Mouse (Mus musculus): Measurements from ENCODE around the gene Nbea.

Gene Nbea

GRCm38 (mm10) chr3:55661678-55662445, 521.6 kb downstream of the Nbea start:
- TF ChIP-seq CTCF (conservative IDR thresholded peaks at IDR 0.05; ENCODE audit: low read length): no peak
- TF ChIP-seq NANOG (IDR thresholded peaks at IDR 0.05; ENCODE audit: borderline replicate concordance, low read length): no peak
- TF ChIP-seq POU5F1 (IDR thresholded peaks at IDR 0.05; ENCODE audit: borderline replicate concordance, low read length): no peak
- Histone ChIP-seq H3K9me3 (ENCODE audit: low read length) (no peaks in the 10 kb centered on the region), H3K27me3 (ENCODE audit: insufficient read depth, low read length) (no peaks in the 10 kb centered on the region), H3K36me3 (ENCODE audit: insufficient read depth, low read length) (no peaks in the 10 kb centered on the region), H3K4me3 (replicated peaks; ENCODE audit: low read length) (no peak overlapping the region), H3K4me1 (replicated peaks; ENCODE audit: low read depth, low read length) (no peaks in the 10 kb centered on the region)

GRCm38 (mm10) chr3:55660261-55660838, 523.2 kb downstream of the Nbea start:
- no peaks in the 10 kb centered on the region for H3K9me3 ChIP-seq (ENCODE audit: low read length)
- TF ChIP-seq CTCF (conservative IDR thresholded peaks at IDR 0.05; ENCODE audit: low read length) (peak; percentile 35; the same call in 1 of the 2 replicates), POU5F1 (IDR thresholded peaks at IDR 0.05; ENCODE audit: borderline replicate concordance, low read length) (no peak), NANOG (IDR thresholded peaks at IDR 0.05; ENCODE audit: borderline replicate concordance, low read length) (no peak)
- no peaks in the 10 kb centered on the region for H3K4me1 ChIP-seq (replicated peaks; ENCODE audit: low read depth, low read length)
- no peaks in the 10 kb centered on the region for H3K36me3 ChIP-seq (ENCODE audit: insufficient read depth, low read length)
- H3K27me3 ChIP-seq (ENCODE audit: insufficient read depth, low read length): no peaks in the 10 kb centered on the region
- H3K4me3 ChIP-seq (replicated peaks; ENCODE audit: low read length): no peak overlapping the region

- Histone ChIP-seq H3K27me3 (ENCODE audit: insufficient read depth, low read length) (no peaks in the 10 kb centered on the region), H3K9me3 (ENCODE audit: low read length) (no peaks in the 10 kb centered on the region), H3K4me3 (replicated peaks; ENCODE audit: low read length) (no peak overlapping the region), H3K4me1 (replicated peaks; ENCODE audit: low read depth, low read length) (no peaks in the 10 kb centered on the region), H3K36me3 (ENCODE audit: insufficient read depth, low read length) (no peaks in the 10 kb centered on the region)
- no peak for TF ChIP-seq POU5F1 (IDR thresholded peaks at IDR 0.05; ENCODE audit: borderline replicate concordance, low read length)
- no peak for TF ChIP-seq CTCF (conservative IDR thresholded peaks at IDR 0.05; ENCODE audit: low read length)
- TF ChIP-seq NANOG (IDR thresholded peaks at IDR 0.05; ENCODE audit: borderline replicate concordance, low read length): no peak
These were observed 523.8 kb downstream of the Nbea start for GRCm38 (mm10) chr3:55659558-55660215.

GRCm38 (mm10) chr3:55652321-55652720, 531.2 kb downstream of the Nbea start:
- no peak overlapping the region for H3K4me3 ChIP-seq (replicated peaks; ENCODE audit: low read length)
- H3K4me1 ChIP-seq (replicated peaks; ENCODE audit: low read depth, low read length): no peaks in the 10 kb centered on the region
- no peak for TF ChIP-seq CTCF (conservative IDR thresholded peaks at IDR 0.05; ENCODE audit: low read length)
- TF ChIP-seq POU5F1 (IDR thresholded peaks at IDR 0.05; ENCODE audit: borderline replicate concordance, low read length): no peak
- no peak for TF ChIP-seq NANOG (IDR thresholded peaks at IDR 0.05; ENCODE audit: borderline replicate concordance, low read length)
- H3K36me3 ChIP-seq (ENCODE audit: insufficient read depth, low read length): no peaks in the 10 kb centered on the region
- H3K9me3 ChIP-seq (ENCODE audit: low read length): peaks cover 15% of the 10 kb centered on the region
- no peaks in the 10 kb centered on the region for H3K27me3 ChIP-seq (ENCODE audit: insufficient read depth, low read length)

- Histone ChIP-seq H3K36me3 (ENCODE audit: insufficient read depth, low read length) (no peaks in the 10 kb centered on the region), H3K4me1 (replicated peaks; ENCODE audit: low read depth, low read length) (no peaks in the 10 kb centered on the region), H3K9me3 (ENCODE audit: low read length) (peaks cover 15% of the 10 kb centered on the region), H3K27me3 (ENCODE audit: insufficient read depth, low read length) (no peaks in the 10 kb centered on the region), H3K4me3 (replicated peaks; ENCODE audit: low read length) (no peak overlapping the region)
- no peak for TF ChIP-seq NANOG (IDR thresholded peaks at IDR 0.05; ENCODE audit: borderline replicate concordance, low read length)
- TF ChIP-seq CTCF (conservative IDR thresholded peaks at IDR 0.05; ENCODE audit: low read length): no peak
- no peak for TF ChIP-seq POU5F1 (IDR thresholded peaks at IDR 0.05; ENCODE audit: borderline replicate concordance, low read length)
These were observed 531.6 kb downstream of the Nbea start for GRCm38 (mm10) chr3:55651877-55652276.

GRCm38 (mm10) chr3:55649541-55649940, 534.0 kb downstream of the Nbea start:
- H3K9me3 ChIP-seq (ENCODE audit: low read length): peaks cover 15% of the 10 kb centered on the region
- H3K4me3 ChIP-seq (replicated peaks; ENCODE audit: low read length): no peak overlapping the region
- H3K27me3 ChIP-seq (ENCODE audit: insufficient read depth, low read length): no peaks in the 10 kb centered on the region
- no peaks in the 10 kb centered on the region for H3K36me3 ChIP-seq (ENCODE audit: insufficient read depth, low read length)
- no peak for TF ChIP-seq CTCF (conservative IDR thresholded peaks at IDR 0.05; ENCODE audit: low read length)
- TF ChIP-seq NANOG (IDR thresholded peaks at IDR 0.05; ENCODE audit: borderline replicate concordance, low read length): no peak
- no peak for TF ChIP-seq POU5F1 (IDR thresholded peaks at IDR 0.05; ENCODE audit: borderline replicate concordance, low read length)
- H3K4me1 ChIP-seq (replicated peaks; ENCODE audit: low read depth, low read length): no peaks in the 10 kb centered on the region

- H3K4me1 ChIP-seq (replicated peaks; ENCODE audit: low read depth, low read length): no peaks in the 10 kb centered on the region
- peaks cover 12% of the 10 kb centered on the region for H3K9me3 ChIP-seq (ENCODE audit: low read length)
- H3K27me3 ChIP-seq (ENCODE audit: insufficient read depth, low read length): no peaks in the 10 kb centered on the region
- no peak for TF ChIP-seq CTCF (conservative IDR thresholded peaks at IDR 0.05; ENCODE audit: low read length)
- no peak for TF ChIP-seq NANOG (IDR thresholded peaks at IDR 0.05; ENCODE audit: borderline replicate concordance, low read length)
- no peak for TF ChIP-seq POU5F1 (IDR thresholded peaks at IDR 0.05; ENCODE audit: borderline replicate concordance, low read length)
- no peaks in the 10 kb centered on the region for H3K36me3 ChIP-seq (ENCODE audit: insufficient read depth, low read length)
- H3K4me3 ChIP-seq (replicated peaks; ENCODE audit: low read length): no peak overlapping the region
These were observed 535.2 kb downstream of the Nbea start for GRCm38 (mm10) chr3:55648299-55648698.

GRCm38 (mm10) chr3:55647176-55647575, 536.3 kb downstream of the Nbea start:
- Histone ChIP-seq H3K36me3 (ENCODE audit: insufficient read depth, low read length) (no peaks in the 10 kb centered on the region), H3K27me3 (ENCODE audit: insufficient read depth, low read length) (no peaks in the 10 kb centered on the region), H3K9me3 (ENCODE audit: low read length) (peaks cover 6% of the 10 kb centered on the region; the same call in 1 of the 2 replicates), H3K4me1 (replicated peaks; ENCODE audit: low read depth, low read length) (no peaks in the 10 kb centered on the region), H3K4me3 (replicated peaks; ENCODE audit: low read length) (no peak overlapping the region)
- TF ChIP-seq POU5F1 (IDR thresholded peaks at IDR 0.05; ENCODE audit: borderline replicate concordance, low read length) (no peak), CTCF (conservative IDR thresholded peaks at IDR 0.05; ENCODE audit: low read length) (no peak), NANOG (IDR thresholded peaks at IDR 0.05; ENCODE audit: borderline replicate concordance, low read length) (no peak)

Data from E14TG2a.4 (cell line).